In the genomic region with DNA sequence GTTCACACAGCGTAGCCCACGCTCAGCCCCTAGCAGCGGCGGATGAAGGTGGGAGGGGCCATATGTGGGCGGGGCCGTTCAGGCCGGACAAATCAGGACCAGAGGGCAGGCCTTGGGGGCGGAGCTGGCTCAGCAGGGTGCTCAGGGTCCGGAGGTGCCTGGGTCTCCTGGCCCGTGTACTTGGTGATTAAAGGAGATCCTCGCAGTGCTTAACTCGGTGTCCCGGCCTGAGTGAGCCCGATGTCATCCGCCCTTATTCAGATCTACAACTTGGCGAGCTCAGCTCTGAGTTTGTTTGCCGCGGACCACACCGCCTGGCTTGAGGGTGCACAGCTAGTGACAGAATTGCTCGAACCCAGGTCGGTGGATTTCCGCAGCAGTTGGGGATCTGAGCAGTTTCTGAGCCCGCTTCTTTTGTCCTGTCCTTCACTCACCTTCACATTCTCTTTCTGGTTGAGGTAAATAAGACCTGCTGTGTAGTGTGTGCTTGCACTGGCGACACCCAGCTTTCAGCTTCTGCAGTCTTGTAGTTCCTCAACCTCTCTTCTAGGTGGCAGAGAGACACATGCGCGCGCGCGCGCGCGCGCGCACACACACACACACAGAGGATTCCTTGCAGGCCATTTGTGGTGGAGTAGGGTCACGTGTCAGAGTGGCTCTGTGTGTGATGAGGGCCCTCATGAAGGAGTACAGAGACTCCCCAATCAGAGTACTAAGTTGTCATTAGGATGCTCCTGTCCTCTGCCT, we compare ENCODE assay signal across 8 mouse cellular contexts.
DNase-seq lines count a peak whose midpoint lies in the region; ATAC-seq lines count a peak whose summit lies in the region.

No protein-coding gene starts in this region.

- no peak overlapping the region for H3K27ac ChIP-seq in embryonic facial prominence, embryonic 11.5 days (replicated peaks; ENCODE audit: low read depth, low read length)
- no peak overlapping the region for H3K27ac ChIP-seq in heart, embryonic 12.5 days (ENCODE audit: poor library complexity, severe bottlenecking)
- no peak overlapping the region for H3K27ac ChIP-seq in kidney, embryonic 15.5 days
- H3K27ac ChIP-seq in lung, embryonic 15.5 days, result no peak overlapping the region

- no peaks in the 10 kb centered on the region for H3K9me3 ChIP-seq in embryonic facial prominence, embryonic 11.5 days (replicated peaks; ENCODE audit: control insufficient read depth, low read length)
- no peaks in the 10 kb centered on the region for H3K9me3 ChIP-seq in heart, embryonic 12.5 days (replicated peaks)
- no peaks in the 10 kb centered on the region for H3K9me3 ChIP-seq in kidney, embryonic 15.5 days (replicated peaks)
- no peaks in the 10 kb centered on the region for H3K9me3 ChIP-seq in lung, embryonic 15.5 days

- peak overlapping the region; percentile 66 for H3K4me2 ChIP-seq in embryonic facial prominence, embryonic 11.5 days (ENCODE audit: low read depth, low read length)
- peak overlapping the region; percentile 77 for H3K4me2 ChIP-seq in heart, embryonic 12.5 days
- peak overlapping the region; percentile 92 for H3K4me2 ChIP-seq in kidney, embryonic 15.5 days
- H3K4me2 ChIP-seq in lung, embryonic 15.5 days, result peak overlapping the region; percentile 85

- H3K9ac ChIP-seq in embryonic facial prominence, embryonic 11.5 days (replicated peaks; ENCODE audit: low read length), result peak overlapping the region; percentile 32; the same call in 1 of the 2 replicates
- 0 out of 2 replicates have a peak overlapping the region, but pooled peaks have one; percentile 30 for H3K9ac ChIP-seq in heart, embryonic 12.5 days
- H3K9ac ChIP-seq in kidney, embryonic 15.5 days, result peak overlapping the region; percentile 41
- H3K9ac ChIP-seq in lung, embryonic 15.5 days, result peak overlapping the region; percentile 17; the same call in 1 of the 2 replicates

- peaks cover 14% of the 10 kb centered on the region for H3K4me1 ChIP-seq in embryonic facial prominence, embryonic 11.5 days (ENCODE audit: control insufficient read depth, insufficient read depth, low read length)
- H3K4me1 ChIP-seq in heart, embryonic 12.5 days (replicated peaks), result peaks cover 26% of the 10 kb centered on the region
- H3K4me1 ChIP-seq in kidney, embryonic 15.5 days, result peaks cover 38% of the 10 kb centered on the region
- peaks cover 25% of the 10 kb centered on the region for H3K4me1 ChIP-seq in lung, embryonic 15.5 days

- peaks cover 6% of the 10 kb centered on the region; the same call in 1 of the 2 replicates for H3K27me3 ChIP-seq in embryonic facial prominence, embryonic 11.5 days (ENCODE audit: control insufficient read depth, insufficient read depth, low read length)
- peaks cover 30% of the 10 kb centered on the region for H3K27me3 ChIP-seq in heart, embryonic 12.5 days (replicated peaks)
- peaks cover 24% of the 10 kb centered on the region for H3K27me3 ChIP-seq in kidney, embryonic 15.5 days
- H3K27me3 ChIP-seq in lung, embryonic 15.5 days, result peaks cover 21% of the 10 kb centered on the region

- ATAC-seq in embryonic facial prominence, embryonic 11.5 days (replicated peaks; ENCODE audit: insufficient number of reproducible peaks, low FRiP score, low TSS enrichment, low read depth), result peak; percentile 82
- ATAC-seq in heart, embryonic 12.5 days (ENCODE audit: insufficient number of reproducible peaks, low FRiP score), result peak; percentile 85
- peak; percentile 89 for ATAC-seq in kidney, embryonic 15.5 days (replicated peaks; ENCODE audit: low FRiP score)
- ATAC-seq in lung, embryonic 15.5 days (ENCODE audit: borderline replicate concordance, extremely low read depth, low FRiP score, low TSS enrichment), result peak; percentile 89

- WGBS in embryonic facial prominence, embryonic 11.5 days, result 2% methylated on average over 35 of the region's 35 CpGs
- WGBS in heart, embryonic 12.5 days, result 6% methylated on average over 35 of the region's 35 CpGs
- WGBS in kidney, embryonic 15.5 days, result 7% methylated on average over 35 of the region's 35 CpGs
- WGBS in lung, embryonic 15.5 days, result 5% methylated on average over 35 of the region's 35 CpGs

- no peaks in the 10 kb centered on the region for H3K36me3 ChIP-seq in embryonic facial prominence, embryonic 11.5 days (replicated peaks; ENCODE audit: control insufficient read depth, insufficient read depth, low read depth, low read length)
- no peaks in the 10 kb centered on the region for H3K36me3 ChIP-seq in heart, embryonic 12.5 days
- no peaks in the 10 kb centered on the region for H3K36me3 ChIP-seq in kidney, embryonic 15.5 days
- no peaks in the 10 kb centered on the region for H3K36me3 ChIP-seq in lung, embryonic 15.5 days

- peak; percentile 94 for DNase-seq in A20 (ENCODE audit: low read depth, low spot score)
- peak; percentile 80 for DNase-seq in adrenal gland, postnatal 25 days
- DNase-seq in embryonic facial prominence, embryonic 11.5 days (ENCODE audit: low spot score), result peak; percentile 85
- peak; percentile 52 for DNase-seq in ovary, postnatal 10 days (ENCODE audit: low spot score)
- peak; percentile 84 for DNase-seq in thymus, postnatal 4 days

- H3K4me3 ChIP-seq in embryonic facial prominence, embryonic 11.5 days (ENCODE audit: low read depth, low read length), result peak overlapping the region; percentile 34
- peak overlapping the region; percentile 44 for H3K4me3 ChIP-seq in heart, embryonic 12.5 days
- peak overlapping the region; percentile 52 for H3K4me3 ChIP-seq in kidney, embryonic 15.5 days (replicated peaks)
- peak overlapping the region; percentile 44 for H3K4me3 ChIP-seq in lung, embryonic 15.5 days
